Mouse (Mus musculus): Measurements from ENCODE around the gene Tmem239. TPM values are rescaled to one million over a fixed set of nuclear protein-coding genes. Genes with fewer than 3 reads are reported as not detected.

Gene Tmem239
- polyA plus RNA-seq, 1 experiment from 2014 or later: not detected

- H3K9me3 ChIP-seq (ENCODE audit: control insufficient read depth, low read length): no peaks in the 10 kb centered on the region
- peak within 1 kb of the TSS; percentile 90 for H3K27ac ChIP-seq (ENCODE audit: low read length)
- H3K36me3 ChIP-seq (ENCODE audit: control insufficient read depth, insufficient read depth, low read length): 0 out of 2 replicates have a peak, but pooled peaks cover 4% of the 10 kb centered on the region
- peak within 1 kb of the TSS; percentile 91 for H3K9ac ChIP-seq (ENCODE audit: low read depth, low read length)
- H3K4me3 ChIP-seq (ENCODE audit: low read length): peak within 1 kb of the TSS; percentile 94
- peak within 1 kb of the TSS; percentile 92 for H3K4me2 ChIP-seq (ENCODE audit: low read depth, low read length)
- peaks cover 13% of the 10 kb centered on the region for H3K4me1 ChIP-seq (ENCODE audit: control insufficient read depth, insufficient read depth, low read length)
- WGBS: under 1% methylated on average over 58 of the region's 58 CpGs
- peak; percentile 97 for ATAC-seq
- H3K27me3 ChIP-seq (replicated peaks; ENCODE audit: control insufficient read depth, insufficient read depth, low read length): no peaks in the 10 kb centered on the region
Measured at GRCm38 (mm10) chr2:130424126-130424853, 18.0 kb downstream of the Tmem239 start, which contains the start of the genes Vps16 and Pced1a. Gene Vps16 (plus strand): TSS chr2:130424339. Gene Pced1a (minus strand): TSS chr2:130424701.

- WGBS: 37% methylated on average over 5 of the region's 5 CpGs
- Histone ChIP-seq H3K9ac (ENCODE audit: low read depth, low read length) (peak overlapping the region; percentile 91), H3K9me3 (ENCODE audit: control insufficient read depth, low read length) (no peaks in the 10 kb centered on the region), H3K27me3 (replicated peaks; ENCODE audit: control insufficient read depth, insufficient read depth, low read length) (no peaks in the 10 kb centered on the region), H3K4me1 (ENCODE audit: control insufficient read depth, insufficient read depth, low read length) (peaks cover 13% of the 10 kb centered on the region), H3K36me3 (ENCODE audit: control insufficient read depth, insufficient read depth, low read length) (0 out of 2 replicates have a peak, but pooled peaks cover 4% of the 10 kb centered on the region), H3K4me3 (ENCODE audit: low read length) (peak overlapping the region; percentile 94), H3K4me2 (ENCODE audit: low read depth, low read length) (peak overlapping the region; percentile 92), H3K27ac (ENCODE audit: low read length) (peak overlapping the region; percentile 90)
- no peak for ATAC-seq
Measured at GRCm38 (mm10) chr2:130425112-130425511, 18.8 kb downstream of the Tmem239 start.

GRCm38 (mm10) chr2:130429851-130430250 is 23.6 kb downstream of the Tmem239 start:
- 55% methylated on average over 2 of the region's 2 CpGs for WGBS
- Histone ChIP-seq H3K9ac (ENCODE audit: low read depth, low read length) (no peak overlapping the region), H3K27me3 (replicated peaks; ENCODE audit: control insufficient read depth, insufficient read depth, low read length) (no peaks in the 10 kb centered on the region), H3K4me3 (ENCODE audit: low read length) (no peak overlapping the region), H3K27ac (ENCODE audit: low read length) (no peak overlapping the region), H3K4me1 (ENCODE audit: control insufficient read depth, insufficient read depth, low read length) (peaks cover 5% of the 10 kb centered on the region), H3K4me2 (ENCODE audit: low read depth, low read length) (no peak overlapping the region), H3K36me3 (ENCODE audit: control insufficient read depth, insufficient read depth, low read length) (no peaks in the 10 kb centered on the region; the same call in 1 of the 2 replicates), H3K9me3 (ENCODE audit: control insufficient read depth, low read length) (no peaks in the 10 kb centered on the region)
- ATAC-seq: no peak

- Histone ChIP-seq H3K4me3 (ENCODE audit: low read length) (no peak overlapping the region), H3K36me3 (ENCODE audit: control insufficient read depth, insufficient read depth, low read length) (no peaks in the 10 kb centered on the region; the same call in 1 of the 2 replicates), H3K27me3 (replicated peaks; ENCODE audit: control insufficient read depth, insufficient read depth, low read length) (no peaks in the 10 kb centered on the region), H3K27ac (ENCODE audit: low read length) (no peak overlapping the region), H3K9ac (ENCODE audit: low read depth, low read length) (no peak overlapping the region), H3K9me3 (ENCODE audit: control insufficient read depth, low read length) (no peaks in the 10 kb centered on the region), H3K4me2 (ENCODE audit: low read depth, low read length) (no peak overlapping the region), H3K4me1 (ENCODE audit: control insufficient read depth, insufficient read depth, low read length) (no peaks in the 10 kb centered on the region)
- WGBS: 82% methylated on average over 3 of the region's 3 CpGs
- ATAC-seq: no peak
Measured at GRCm38 (mm10) chr2:130430484-130430883, 24.2 kb downstream of the Tmem239 start.

- ATAC-seq: no peak
Measured at GRCm38 (mm10) chr2:130432157-130432556, 25.9 kb downstream of the Tmem239 start.

GRCm38 (mm10) chr2:130433152-130433551 is 26.9 kb downstream of the Tmem239 start:
- Histone ChIP-seq H3K27me3 (replicated peaks; ENCODE audit: control insufficient read depth, insufficient read depth, low read length) (no peaks in the 10 kb centered on the region), H3K36me3 (ENCODE audit: control insufficient read depth, insufficient read depth, low read length) (no peaks in the 10 kb centered on the region; the same call in 1 of the 2 replicates), H3K9ac (ENCODE audit: low read depth, low read length) (no peak overlapping the region), H3K4me1 (ENCODE audit: control insufficient read depth, insufficient read depth, low read length) (no peaks in the 10 kb centered on the region), H3K27ac (ENCODE audit: low read length) (no peak overlapping the region), H3K4me3 (ENCODE audit: low read length) (no peak overlapping the region), H3K9me3 (ENCODE audit: control insufficient read depth, low read length) (no peaks in the 10 kb centered on the region), H3K4me2 (ENCODE audit: low read depth, low read length) (no peak overlapping the region)
- WGBS: 25% methylated on average over 4 of the region's 4 CpGs
- ATAC-seq: no peak

More at GRCm38 (mm10) chr2:130432157-130432556, 25.9 kb downstream of the Tmem239 start:
- Histone ChIP-seq H3K27ac (ENCODE audit: low read length) (no peak overlapping the region), H3K27me3 (replicated peaks; ENCODE audit: control insufficient read depth, insufficient read depth, low read length) (no peaks in the 10 kb centered on the region), H3K4me3 (ENCODE audit: low read length) (no peak overlapping the region), H3K9me3 (ENCODE audit: control insufficient read depth, low read length) (no peaks in the 10 kb centered on the region), H3K36me3 (ENCODE audit: control insufficient read depth, insufficient read depth, low read length) (no peaks in the 10 kb centered on the region; the same call in 1 of the 2 replicates), H3K4me1 (ENCODE audit: control insufficient read depth, insufficient read depth, low read length) (no peaks in the 10 kb centered on the region), H3K9ac (ENCODE audit: low read depth, low read length) (no peak overlapping the region), H3K4me2 (ENCODE audit: low read depth, low read length) (no peak overlapping the region)
- 89% methylated on average over 3 of the region's 3 CpGs for WGBS

- Histone ChIP-seq H3K9me3 (ENCODE audit: control insufficient read depth, low read length) (no peaks in the 10 kb centered on the region), H3K36me3 (ENCODE audit: control insufficient read depth, insufficient read depth, low read length) (peaks cover 11% of the 10 kb centered on the region), H3K4me1 (ENCODE audit: control insufficient read depth, insufficient read depth, low read length) (no peaks in the 10 kb centered on the region), H3K4me3 (ENCODE audit: low read length) (no peak overlapping the region), H3K9ac (ENCODE audit: low read depth, low read length) (no peak overlapping the region), H3K4me2 (ENCODE audit: low read depth, low read length) (no peak overlapping the region), H3K27ac (ENCODE audit: low read length) (no peak overlapping the region), H3K27me3 (replicated peaks; ENCODE audit: control insufficient read depth, insufficient read depth, low read length) (no peaks in the 10 kb centered on the region)
- ATAC-seq: no peak
- WGBS: 90% methylated on average over 1 of the region's 1 CpGs
Measured at GRCm38 (mm10) chr2:130436769-130437168, 30.5 kb downstream of the Tmem239 start.

GRCm38 (mm10) chr2:130438861-130439260 is 32.6 kb downstream of the Tmem239 start:
- no peaks in the 10 kb centered on the region for H3K9me3 ChIP-seq (ENCODE audit: control insufficient read depth, low read length)
- 90% methylated on average over 3 of the region's 3 CpGs for WGBS
- no peak for ATAC-seq
- no peak overlapping the region for H3K4me3 ChIP-seq (ENCODE audit: low read length)
- no peak overlapping the region for H3K27ac ChIP-seq (ENCODE audit: low read length)
- no peak overlapping the region for H3K4me2 ChIP-seq (ENCODE audit: low read depth, low read length)
- H3K36me3 ChIP-seq (ENCODE audit: control insufficient read depth, insufficient read depth, low read length): peaks cover 11% of the 10 kb centered on the region
- no peaks in the 10 kb centered on the region for H3K4me1 ChIP-seq (ENCODE audit: control insufficient read depth, insufficient read depth, low read length)
- no peaks in the 10 kb centered on the region for H3K27me3 ChIP-seq (replicated peaks; ENCODE audit: control insufficient read depth, insufficient read depth, low read length)
- no peak overlapping the region for H3K9ac ChIP-seq (ENCODE audit: low read depth, low read length)

- no peak for ATAC-seq
- Histone ChIP-seq H3K9ac (ENCODE audit: low read depth, low read length) (no peak overlapping the region), H3K27ac (ENCODE audit: low read length) (no peak overlapping the region), H3K4me3 (ENCODE audit: low read length) (no peak overlapping the region), H3K36me3 (ENCODE audit: control insufficient read depth, insufficient read depth, low read length) (peaks cover 11% of the 10 kb centered on the region), H3K9me3 (ENCODE audit: control insufficient read depth, low read length) (no peaks in the 10 kb centered on the region), H3K4me2 (ENCODE audit: low read depth, low read length) (no peak overlapping the region), H3K4me1 (ENCODE audit: control insufficient read depth, insufficient read depth, low read length) (no peaks in the 10 kb centered on the region), H3K27me3 (replicated peaks; ENCODE audit: control insufficient read depth, insufficient read depth, low read length) (no peaks in the 10 kb centered on the region)
- 89% methylated on average over 4 of the region's 4 CpGs for WGBS
Measured at GRCm38 (mm10) chr2:130439840-130440480, 33.7 kb downstream of the Tmem239 start.

All from intestine, embryonic 16.5 days (tissue).